Mouse (Mus musculus): ENCODE data around the gene 4933405O20Rik. TPM values are rescaled to one million over a fixed set of nuclear protein-coding genes. Genes with fewer than 3 reads are reported as not detected.

The 4933405O20Rik gene
- polyA plus RNA-seq (2016; fragmentation: Nextera tagmentation; extraction: Ambion mirVana), result not detected in 2 replicates

DNA sequence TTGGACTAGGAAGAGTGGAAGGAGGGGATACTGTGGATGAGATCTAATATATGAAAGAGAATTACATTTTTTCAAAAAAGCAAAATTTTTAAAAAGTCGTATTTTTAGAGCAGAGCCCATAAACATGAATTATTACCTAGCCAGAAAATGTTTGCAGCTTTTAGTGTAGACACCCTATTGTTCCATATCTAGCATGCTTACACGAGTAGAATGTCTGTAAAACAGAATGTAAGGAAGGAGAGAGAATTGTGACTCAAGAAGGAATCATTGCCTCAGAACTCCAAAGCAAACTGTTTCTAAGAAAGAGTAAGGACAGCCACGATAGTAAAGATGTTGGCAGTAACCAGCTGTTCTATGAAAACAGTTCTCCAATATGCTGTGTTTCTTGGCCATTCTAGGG lies at the start of gene 4933405O20Rik:
TSS of gene 4933405O20Rik (plus strand) at position 301 of the 400 bp plus-strand sequence.
- Histone ChIP-seq H3K4me3 (no peak within 1 kb of the TSS), H3K4me1 (no peaks in the 10 kb centered on the region), H3K27ac (replicated peaks) (no peak within 1 kb of the TSS), H3K27me3 (replicated peaks; ENCODE audit: low read depth, poor library complexity, severe bottlenecking) (no peaks in the 10 kb centered on the region), H3K9me3 (no peaks in the 10 kb centered on the region), H3K36me3 (replicated peaks) (no peaks in the 10 kb centered on the region)
- 73% methylated on average over 3 of the region's 3 CpGs for WGBS
- no peak for DNase-seq (ENCODE audit: low spot score)

DNA sequence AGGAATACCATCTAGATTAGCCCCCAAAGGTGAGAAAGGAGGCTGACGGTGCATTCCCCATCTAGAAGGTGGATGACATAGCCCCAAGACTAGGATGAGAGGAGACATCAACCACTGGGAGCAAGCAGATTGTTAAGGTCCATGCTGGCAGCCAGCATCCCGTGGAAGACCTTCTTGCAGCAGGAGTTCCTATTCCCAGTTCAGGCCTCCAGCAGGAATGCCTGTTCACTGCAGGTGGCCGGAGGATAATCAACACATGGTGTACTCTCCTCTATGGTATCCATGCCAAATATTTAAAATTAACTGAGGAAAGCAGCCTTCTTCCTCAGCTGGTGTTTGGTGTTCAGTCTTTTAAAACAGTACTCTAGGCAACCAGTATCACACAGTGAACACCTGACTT lies 49.4 kb upstream of the 4933405O20Rik start:
- WGBS, result 79% methylated on average over 3 of the region's 3 CpGs

DNA sequence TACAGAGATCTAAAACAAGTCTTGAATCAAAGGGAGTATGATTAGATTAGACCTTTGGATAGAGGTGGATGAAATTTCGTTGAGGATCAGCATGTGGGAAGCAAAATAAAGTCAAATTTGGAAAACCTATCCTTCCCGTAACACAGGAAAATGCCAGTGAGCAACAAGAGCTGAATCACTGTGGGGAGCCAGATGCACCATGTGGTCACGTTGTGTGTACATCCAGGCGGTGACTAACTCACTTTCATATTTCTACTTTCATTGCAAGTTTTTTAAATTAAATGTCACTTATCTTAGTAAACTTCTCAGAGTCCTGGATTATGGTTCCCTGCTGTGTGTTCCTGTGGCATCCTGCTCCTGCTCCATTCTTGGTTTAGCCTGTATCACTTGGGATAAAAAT lies 47.6 kb upstream of the 4933405O20Rik start:
- H3K4me1 ChIP-seq, result no peaks in the 10 kb centered on the region
- no peaks in the 10 kb centered on the region for H3K36me3 ChIP-seq (replicated peaks)
- no peaks in the 10 kb centered on the region for H3K27me3 ChIP-seq (replicated peaks; ENCODE audit: low read depth, poor library complexity, severe bottlenecking)
- H3K4me3 ChIP-seq, result no peak overlapping the region
- WGBS, result 76% methylated on average over 4 of the region's 4 CpGs
- H3K27ac ChIP-seq (replicated peaks), result no peak overlapping the region
- no peaks in the 10 kb centered on the region for H3K9me3 ChIP-seq
- DNase-seq (ENCODE audit: low spot score), result no peak

More for the DNA sequence above, 49.4 kb upstream of the 4933405O20Rik start:
- Histone ChIP-seq H3K36me3 (replicated peaks) (no peaks in the 10 kb centered on the region), H3K27me3 (replicated peaks; ENCODE audit: low read depth, poor library complexity, severe bottlenecking) (no peaks in the 10 kb centered on the region), H3K27ac (replicated peaks) (no peak overlapping the region), H3K4me1 (no peaks in the 10 kb centered on the region), H3K9me3 (no peaks in the 10 kb centered on the region), H3K4me3 (no peak overlapping the region)
- no peak for DNase-seq (ENCODE audit: low spot score)

DNA sequence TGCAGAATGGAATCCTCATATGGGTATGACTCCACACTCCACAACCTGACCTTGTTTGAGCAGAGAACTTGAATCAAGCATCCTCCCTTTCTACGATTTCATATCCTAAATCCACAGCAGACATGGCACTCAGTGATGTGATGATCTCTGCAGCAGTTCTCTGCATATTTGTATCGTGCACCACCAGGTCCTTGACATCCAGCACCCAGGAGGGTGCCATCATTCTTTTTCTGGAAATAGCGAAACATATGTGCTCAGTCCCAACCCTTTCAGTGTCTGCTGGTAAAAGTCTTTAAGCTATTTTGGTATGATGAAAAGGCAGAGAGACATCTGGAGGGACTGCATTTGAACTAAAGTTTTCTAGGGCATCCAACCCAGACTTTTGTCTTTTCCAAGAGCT lies 36.3 kb upstream of the 4933405O20Rik start:
- 89% methylated on average over 3 of the region's 3 CpGs for WGBS
- DNase-seq (ENCODE audit: low spot score), result no peak
- no peaks in the 10 kb centered on the region for H3K36me3 ChIP-seq (replicated peaks)

DNA sequence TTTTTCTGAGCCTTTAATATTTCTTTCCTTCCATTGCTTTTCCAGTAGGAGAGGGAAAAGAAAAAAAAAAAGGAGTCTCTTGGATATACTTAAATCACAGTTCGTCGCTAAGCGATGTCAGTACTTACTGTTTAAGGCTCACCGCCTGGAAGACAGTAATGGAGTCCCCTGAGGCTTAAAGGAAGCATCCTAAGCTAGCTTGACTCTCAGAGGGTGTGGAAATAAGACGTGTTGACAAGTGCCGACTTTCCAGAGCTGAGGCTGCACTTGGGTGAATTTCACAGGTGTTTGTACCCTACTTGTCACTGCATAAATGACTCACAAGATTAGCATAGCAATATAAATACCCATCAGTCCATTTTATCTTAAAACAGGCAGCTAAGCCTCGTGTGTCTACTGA lies 25.1 kb upstream of the 4933405O20Rik start:
- Histone ChIP-seq H3K27me3 (replicated peaks; ENCODE audit: low read depth, poor library complexity, severe bottlenecking) (no peaks in the 10 kb centered on the region), H3K4me1 (no peaks in the 10 kb centered on the region), H3K9me3 (no peaks in the 10 kb centered on the region), H3K4me3 (no peak overlapping the region), H3K27ac (replicated peaks) (no peak overlapping the region), H3K36me3 (replicated peaks) (no peaks in the 10 kb centered on the region)
- no peak for DNase-seq (ENCODE audit: low spot score)
- WGBS, result 78% methylated on average over 7 of the region's 7 CpGs

More for the DNA sequence above, 36.3 kb upstream of the 4933405O20Rik start:
- Histone ChIP-seq H3K27ac (replicated peaks) (no peak overlapping the region), H3K9me3 (no peaks in the 10 kb centered on the region), H3K4me1 (no peaks in the 10 kb centered on the region), H3K4me3 (no peak overlapping the region), H3K27me3 (replicated peaks; ENCODE audit: low read depth, poor library complexity, severe bottlenecking) (no peaks in the 10 kb centered on the region)

DNA sequence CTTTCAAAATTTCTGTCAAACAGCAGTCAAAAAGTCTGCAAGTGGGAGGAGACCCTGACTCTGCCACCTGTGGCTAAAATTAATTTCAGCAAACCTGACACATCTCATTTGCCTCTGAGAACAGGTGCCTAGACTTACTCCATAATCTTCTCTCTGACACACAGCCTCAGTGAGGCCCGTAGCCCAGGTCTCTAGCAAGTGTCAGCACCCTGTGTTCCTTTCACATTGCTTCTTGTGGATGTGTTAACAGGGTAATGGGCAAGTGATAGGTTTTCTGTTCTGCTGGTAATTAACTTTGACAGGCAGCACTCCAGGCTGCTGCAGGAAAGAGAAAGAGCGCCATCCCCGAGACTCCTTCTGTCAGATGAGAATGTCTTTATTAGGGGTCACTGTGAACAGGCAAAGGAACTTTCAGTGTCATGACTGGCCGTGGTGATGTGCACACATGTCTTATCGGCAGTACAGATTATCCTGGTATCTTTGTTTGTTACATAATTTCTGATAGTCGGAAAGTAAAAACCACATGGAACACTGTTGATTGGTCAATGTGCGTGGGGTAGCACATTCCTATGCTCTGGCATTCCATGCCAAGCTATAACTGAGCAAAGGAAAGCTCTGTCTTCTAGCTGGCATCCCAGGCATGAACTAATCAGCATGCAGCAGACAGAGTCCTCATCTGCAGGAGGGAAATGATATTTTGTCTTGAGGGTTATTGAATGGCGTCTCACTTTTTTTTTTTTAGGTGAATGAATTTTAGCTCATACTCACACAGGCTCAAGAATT lies 10.2 kb upstream of the 4933405O20Rik start:
- H3K36me3 ChIP-seq (replicated peaks), result no peaks in the 10 kb centered on the region
- H3K27ac ChIP-seq (replicated peaks), result no peak overlapping the region
- no peaks in the 10 kb centered on the region for H3K27me3 ChIP-seq (replicated peaks; ENCODE audit: low read depth, poor library complexity, severe bottlenecking)
- H3K4me1 ChIP-seq, result no peaks in the 10 kb centered on the region
- H3K9me3 ChIP-seq, result no peaks in the 10 kb centered on the region
- 74% methylated on average over 8 of the region's 8 CpGs for WGBS
- H3K4me3 ChIP-seq, result no peak overlapping the region
- DNase-seq (ENCODE audit: low spot score), result no peak

DNA sequence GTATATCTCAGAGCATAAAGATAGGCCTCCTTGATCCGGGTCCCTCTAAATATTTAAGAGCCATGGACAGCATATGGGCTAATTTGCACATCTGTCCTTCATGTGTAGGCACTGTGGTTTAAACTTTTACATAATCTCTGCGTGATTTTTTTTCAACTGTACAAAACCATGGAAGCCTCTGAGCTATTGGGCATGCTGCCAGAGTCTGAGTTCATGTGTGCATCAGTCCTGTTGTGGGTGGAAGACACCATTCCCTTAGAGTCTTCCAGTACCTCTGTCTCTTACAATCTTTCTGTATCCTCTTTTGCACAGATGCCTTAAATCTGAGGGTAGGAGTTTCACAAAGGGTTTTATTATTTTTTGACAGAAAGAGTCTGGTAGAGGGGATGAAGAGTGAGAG lies 15.1 kb downstream of the 4933405O20Rik start:
- WGBS, result 79% methylated on average over 2 of the region's 2 CpGs
- no peaks in the 10 kb centered on the region for H3K27me3 ChIP-seq (replicated peaks; ENCODE audit: low read depth, poor library complexity, severe bottlenecking)
- H3K27ac ChIP-seq (replicated peaks), result no peak overlapping the region
- DNase-seq (ENCODE audit: low spot score), result no peak
- H3K4me1 ChIP-seq, result no peaks in the 10 kb centered on the region
- H3K36me3 ChIP-seq (replicated peaks), result no peaks in the 10 kb centered on the region
- no peaks in the 10 kb centered on the region for H3K9me3 ChIP-seq
- no peak overlapping the region for H3K4me3 ChIP-seq

DNA sequence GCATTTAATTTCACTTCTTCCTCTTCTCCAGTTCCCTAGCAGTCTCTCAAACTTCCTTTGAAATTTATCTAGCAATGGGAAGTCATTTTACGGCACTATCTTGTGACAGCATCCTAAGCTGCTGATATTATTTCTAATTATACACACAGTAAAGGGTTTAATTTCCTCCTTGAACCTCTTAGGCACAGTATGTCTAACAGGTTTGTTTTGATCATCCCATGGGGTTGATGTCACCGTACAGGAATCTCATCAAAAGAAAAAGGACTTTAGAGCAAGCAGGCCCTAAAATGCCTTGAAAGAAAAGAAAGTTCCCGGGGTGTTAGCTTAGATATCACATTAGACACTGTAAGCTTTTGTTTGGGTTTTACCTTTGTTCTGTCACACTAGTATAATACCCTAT lies 30.2 kb downstream of the 4933405O20Rik start:
- DNase-seq (ENCODE audit: low spot score), result no peak
- no peaks in the 10 kb centered on the region for H3K4me1 ChIP-seq
- H3K4me3 ChIP-seq, result no peak overlapping the region
- no peaks in the 10 kb centered on the region for H3K36me3 ChIP-seq (replicated peaks)
- no peaks in the 10 kb centered on the region for H3K27me3 ChIP-seq (replicated peaks; ENCODE audit: low read depth, poor library complexity, severe bottlenecking)
- H3K9me3 ChIP-seq, result no peaks in the 10 kb centered on the region
- WGBS, result 65% methylated on average over 3 of the region's 3 CpGs
- no peak overlapping the region for H3K27ac ChIP-seq (replicated peaks)

DNA sequence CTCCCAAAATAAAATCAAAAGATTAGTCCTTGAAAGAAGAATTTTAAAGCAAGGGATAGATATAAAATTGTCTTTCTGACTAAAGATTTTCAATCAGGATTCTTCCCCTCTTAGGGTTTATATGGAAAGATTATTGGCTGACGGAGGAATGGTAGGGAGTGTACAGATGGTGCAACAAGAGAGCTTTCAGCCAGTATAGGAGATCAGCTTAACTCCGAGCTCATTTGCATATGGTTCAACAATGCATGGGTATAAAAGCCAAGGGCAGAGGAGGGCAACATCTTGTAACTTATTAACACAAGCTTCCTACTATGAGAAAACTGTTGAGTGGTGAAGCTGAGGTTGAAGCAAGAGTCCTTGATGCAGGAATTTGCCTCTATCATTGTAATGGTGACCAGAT lies 34.2 kb downstream of the 4933405O20Rik start:
- no peak for DNase-seq (ENCODE audit: low spot score)
- no peaks in the 10 kb centered on the region for H3K4me1 ChIP-seq
- no peaks in the 10 kb centered on the region for H3K36me3 ChIP-seq (replicated peaks)
- H3K9me3 ChIP-seq, result no peaks in the 10 kb centered on the region
- H3K27me3 ChIP-seq (replicated peaks; ENCODE audit: low read depth, poor library complexity, severe bottlenecking), result no peaks in the 10 kb centered on the region
- WGBS, result 75% methylated on average over 2 of the region's 2 CpGs
- H3K27ac ChIP-seq (replicated peaks), result no peak overlapping the region
- H3K4me3 ChIP-seq, result no peak overlapping the region
